Mouse (Mus musculus) heart, adult 2 months (tissue): ENCODE results near the gene Zfp617.
"Not testable (repeated sequence)": the region's sequence is repeated elsewhere in the genome, so short reads cannot be mapped to it uniquely, and the experiment has no call there.

ENCODE experiments used
- CTCF ChIP-seq: fragments of 200-600 bp; IDR thresholded peaks from 2 replicates; pipeline ENCODE4 v1.8.1; 2022; ENCODE audit warnings: antibody characterized with exemption, mild to moderate bottlenecking, moderate library complexity
- EP300 ChIP-seq: fragments of 200-500 bp; IDR thresholded peaks from 2 replicates; pipeline ENCODE4 v1.6.1; 2011; ENCODE audit warnings: low read depth, low read length, control low read depth; ENCODE audit not compliant: insufficient read depth
- POLR2A ChIP-seq: fragments of 200-500 bp; IDR thresholded peaks from 2 replicates; pipeline ENCODE4 v1.6.1; 2011; ENCODE audit warnings: mild to moderate bottlenecking, low read depth, low read length, control low read depth; ENCODE audit not compliant: insufficient read depth

DNA sequence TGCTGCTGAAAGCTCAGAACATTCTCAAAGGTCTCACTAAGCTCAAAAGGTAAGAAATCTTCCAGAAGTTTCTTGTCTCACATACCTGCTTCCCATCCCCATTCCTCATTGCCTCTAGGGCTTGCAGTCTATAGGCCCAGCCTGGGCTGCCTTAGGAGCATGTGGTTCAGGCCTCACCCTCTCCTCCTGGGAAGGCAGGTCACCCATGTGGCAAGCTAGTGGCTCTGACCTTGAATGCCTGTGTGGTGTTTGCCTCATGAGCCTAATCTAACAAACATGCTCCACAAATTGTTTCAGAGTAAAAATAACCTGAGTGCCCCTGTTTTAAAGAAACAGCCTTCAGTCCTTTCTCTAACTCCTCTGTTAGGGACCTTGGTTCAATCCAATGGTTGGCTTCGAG, 46.9 kb upstream of the Zfp617 start:
- TF ChIP-seq CTCF, EP300, POLR2A: not testable (repeated sequence)
